Mouse (Mus musculus) erythroblast, embryonic 14.5 days (primary cell): ENCODE measurements around the gene Cfap36. TPM values are rescaled to one million over a fixed set of nuclear protein-coding genes. Genes with fewer than 3 reads are reported as not detected.

ENCODE experiments used
- H3K27me3 ChIP-seq: 2 replicates; pipeline ENCODE4 v1.6.1; 2012; ENCODE audit warnings: inconsistent platforms; ENCODE audit not compliant: control insufficient read depth
- H3K36me3 ChIP-seq: 2 replicates; pipeline ENCODE4 v1.6.1; 2012; ENCODE audit warnings: mild to moderate bottlenecking, inconsistent platforms; ENCODE audit not compliant: control insufficient read depth
- H3K4me1 ChIP-seq: 2 replicates; pipeline ENCODE4 v1.6.1; 2012; ENCODE audit warnings: inconsistent platforms; ENCODE audit not compliant: control insufficient read depth
- H3K4me3 ChIP-seq: replicated peaks from 2 replicates; pipeline ENCODE3; 2012; ENCODE audit warnings: moderate library complexity, mild to moderate bottlenecking, inconsistent platforms
- H3K9me3 ChIP-seq: 2 replicates; pipeline ENCODE4 v1.6.1; 2012; ENCODE audit warnings: low read length, inconsistent platforms, mixed read lengths; ENCODE audit not compliant: control insufficient read depth
- GATA1 ChIP-seq: IDR thresholded peaks from 2 replicates; pipeline ENCODE4 v1.6.1; 2012; ENCODE audit warnings: low read length, inconsistent platforms, mixed read lengths
- TAL1 ChIP-seq: IDR thresholded peaks from 3 replicates; pipeline ENCODE4 v1.6.1; 2012; ENCODE audit warnings: low read length, inconsistent platforms, mixed read lengths
- polyA plus RNA-seq: library from polyadenylated mRNA; stranded (reverse); fragments of >175 nt; gene quantifications from 2 replicates; pipeline ENCODE4 v1.2.3, GENCODE M21; 2012

Cfap36 gene
- polyA plus RNA-seq, 1 experiment: 3.4 TPM

DNA sequence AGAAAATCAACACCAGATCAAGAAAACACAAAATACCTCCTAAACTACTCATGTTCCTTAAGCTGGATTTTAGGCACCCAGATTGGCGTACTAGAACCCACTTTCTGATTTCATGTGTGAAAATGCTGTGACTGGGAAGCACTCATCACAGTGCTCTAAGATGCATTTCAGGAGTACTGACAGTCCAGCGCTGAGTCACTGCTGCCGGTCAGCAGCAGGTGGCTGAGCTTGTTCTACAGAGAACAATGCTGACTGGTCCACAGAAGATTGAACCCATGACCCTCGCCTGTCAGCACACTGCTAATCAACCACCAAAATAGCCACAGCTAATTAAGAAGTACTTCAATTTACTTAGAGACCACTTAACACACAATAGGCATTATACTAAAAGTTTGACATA lies 5.2 kb downstream of the Cfap36 start:
- no peaks in the 10 kb centered on the region for H3K9me3 ChIP-seq
- H3K4me1 ChIP-seq: peaks cover 19% of the 10 kb centered on the region
- H3K36me3 ChIP-seq: peaks cover 19% of the 10 kb centered on the region
- no peak for TF ChIP-seq TAL1
- no peak for TF ChIP-seq GATA1
- no peaks in the 10 kb centered on the region for H3K27me3 ChIP-seq
- no peak overlapping the region for H3K4me3 ChIP-seq

DNA sequence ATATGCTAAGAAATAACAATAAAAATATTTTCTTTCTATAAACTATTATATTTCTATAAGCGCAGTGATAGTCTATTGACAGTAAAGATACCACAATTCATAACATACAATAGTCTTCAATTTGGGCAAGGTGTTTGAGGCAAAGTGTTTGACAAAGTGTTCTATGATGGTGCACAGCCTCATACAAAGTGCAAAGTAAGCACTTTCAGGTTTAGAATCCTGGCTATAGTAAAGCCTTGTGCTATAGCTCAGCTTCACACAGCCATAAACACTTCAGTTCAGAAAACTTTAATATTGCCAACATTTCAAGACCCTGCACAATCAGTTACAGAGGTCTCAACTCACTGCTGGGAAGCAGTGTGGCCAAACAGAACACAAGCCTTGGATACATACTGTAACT lies 7.9 kb downstream of the Cfap36 start:
- Histone ChIP-seq H3K36me3 (peaks cover 19% of the 10 kb centered on the region), H3K4me3 (no peak overlapping the region), H3K9me3 (no peaks in the 10 kb centered on the region), H3K27me3 (no peaks in the 10 kb centered on the region), H3K4me1 (peaks cover 4% of the 10 kb centered on the region)
- TF ChIP-seq TAL1 (no peak), GATA1 (no peak)

DNA sequence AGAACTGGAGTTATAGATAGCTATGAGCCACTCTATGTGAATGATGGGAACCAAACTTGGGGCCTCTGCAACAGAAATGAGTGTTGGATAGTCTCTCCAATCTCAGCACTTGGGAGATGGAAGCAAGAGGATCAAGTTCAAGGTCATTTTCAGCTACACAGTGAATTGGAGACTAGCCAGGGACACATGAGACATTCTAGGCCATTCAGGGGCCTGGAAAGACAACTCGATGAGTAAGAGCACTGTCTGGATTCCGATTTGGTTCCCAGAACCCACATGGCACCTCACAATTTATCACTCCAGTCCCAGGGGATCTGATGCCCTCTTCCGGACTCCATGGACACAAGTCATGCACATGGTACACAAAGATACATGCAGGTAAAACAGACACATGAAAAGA lies 8.7 kb downstream of the Cfap36 start:
- Histone ChIP-seq H3K27me3 (no peaks in the 10 kb centered on the region), H3K4me1 (peaks cover 4% of the 10 kb centered on the region), H3K36me3 (peaks cover 20% of the 10 kb centered on the region), H3K4me3 (no peak overlapping the region), H3K9me3 (no peaks in the 10 kb centered on the region)
- TF ChIP-seq TAL1 (no peak), GATA1 (no peak)

DNA sequence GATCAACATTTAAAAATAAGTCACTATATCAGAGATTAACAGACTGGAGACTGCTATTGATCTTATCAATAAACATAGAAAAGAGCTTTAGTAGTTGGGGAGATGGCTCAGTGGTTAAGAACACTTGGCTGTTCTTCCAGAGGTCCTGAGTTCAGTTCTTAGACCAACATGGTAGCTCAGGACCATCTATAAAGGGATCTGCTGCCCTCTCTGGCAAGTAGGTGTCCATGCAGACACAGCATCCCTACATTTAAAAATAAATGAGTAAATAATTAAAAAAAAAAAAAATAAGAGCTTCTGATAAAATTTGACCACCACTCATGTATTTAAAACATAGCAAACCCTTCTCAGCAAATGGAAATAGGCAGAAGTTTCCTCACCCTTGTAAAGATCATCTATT lies 9.2 kb downstream of the Cfap36 start:
- no peaks in the 10 kb centered on the region for H3K27me3 ChIP-seq
- no peak overlapping the region for H3K4me3 ChIP-seq
- TF ChIP-seq TAL1: no peak
- TF ChIP-seq GATA1: no peak

DNA sequence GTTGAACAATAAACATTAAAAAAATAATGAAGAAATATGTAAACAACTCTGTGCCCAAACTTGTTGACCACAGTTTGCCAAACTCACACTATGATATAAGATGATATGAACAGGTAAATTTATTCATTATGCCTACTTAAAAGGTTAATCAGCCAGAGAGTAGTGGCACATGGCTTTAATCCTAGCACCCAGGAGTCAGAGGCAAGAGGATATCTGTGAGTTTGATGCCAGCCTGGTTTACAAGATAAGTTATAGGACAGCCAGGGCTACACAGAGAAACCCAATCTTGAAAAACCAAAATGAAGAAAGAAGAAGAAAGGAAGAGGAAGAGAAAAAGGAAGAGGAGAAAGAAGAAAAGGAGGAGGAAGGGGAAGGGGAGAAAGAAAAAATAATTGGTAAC lies 9.8 kb downstream of the Cfap36 start:
- TF ChIP-seq TAL1: no peak
- no peak for TF ChIP-seq GATA1
- Histone ChIP-seq H3K9me3 (no peaks in the 10 kb centered on the region), H3K27me3 (no peaks in the 10 kb centered on the region), H3K4me1 (peaks cover 4% of the 10 kb centered on the region), H3K4me3 (no peak overlapping the region), H3K36me3 (peaks cover 22% of the 10 kb centered on the region)

More for the DNA sequence above, 9.2 kb downstream of the Cfap36 start:
- Histone ChIP-seq H3K4me1 (peaks cover 4% of the 10 kb centered on the region), H3K9me3 (no peaks in the 10 kb centered on the region), H3K36me3 (peaks cover 22% of the 10 kb centered on the region)

DNA sequence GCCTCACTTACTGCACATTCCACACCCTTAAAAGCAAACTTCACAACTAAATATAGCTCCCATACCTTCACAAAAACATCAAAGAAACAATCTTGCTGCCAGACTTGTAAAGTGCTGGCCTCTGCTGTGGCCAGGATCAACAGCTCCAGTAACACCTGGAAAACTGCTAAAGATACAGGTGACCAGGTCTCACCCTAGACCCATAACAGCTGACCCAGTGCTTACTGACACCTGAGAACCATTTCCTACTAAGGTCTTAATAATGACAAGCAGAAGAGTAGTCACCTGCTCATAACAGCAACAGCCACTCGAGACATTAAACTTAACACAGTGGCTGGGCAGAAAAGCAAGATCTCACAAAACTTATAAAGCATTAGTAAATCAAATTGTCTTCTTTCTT lies 13.6 kb downstream of the Cfap36 start:
- Histone ChIP-seq H3K4me1 (peaks cover 4% of the 10 kb centered on the region), H3K27me3 (no peaks in the 10 kb centered on the region), H3K9me3 (no peaks in the 10 kb centered on the region), H3K4me3 (no peak overlapping the region), H3K36me3 (peaks cover 49% of the 10 kb centered on the region)
- no peak for TF ChIP-seq GATA1
- TF ChIP-seq TAL1: no peak

DNA sequence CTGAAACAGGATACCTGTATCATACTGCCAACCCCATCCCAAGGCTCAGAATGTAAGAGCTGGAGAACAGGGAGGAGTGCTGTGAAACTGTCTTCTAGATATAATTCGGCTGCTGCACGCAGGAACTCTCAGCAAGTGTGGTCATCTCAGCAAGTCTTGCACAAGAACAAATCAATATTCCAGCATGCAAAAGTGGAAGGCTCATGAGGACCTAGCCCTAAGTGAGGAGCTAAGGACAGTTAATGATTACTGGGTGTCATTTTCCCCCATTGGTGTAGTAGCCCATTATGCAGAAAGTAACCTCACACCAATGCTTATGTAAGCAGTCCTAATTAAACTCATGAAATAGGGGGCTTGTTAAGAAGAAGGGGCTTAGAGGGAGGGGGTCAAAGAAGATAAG lies 18.3 kb downstream of the Cfap36 start:
- H3K36me3 ChIP-seq: peaks cover 86% of the 10 kb centered on the region

DNA sequence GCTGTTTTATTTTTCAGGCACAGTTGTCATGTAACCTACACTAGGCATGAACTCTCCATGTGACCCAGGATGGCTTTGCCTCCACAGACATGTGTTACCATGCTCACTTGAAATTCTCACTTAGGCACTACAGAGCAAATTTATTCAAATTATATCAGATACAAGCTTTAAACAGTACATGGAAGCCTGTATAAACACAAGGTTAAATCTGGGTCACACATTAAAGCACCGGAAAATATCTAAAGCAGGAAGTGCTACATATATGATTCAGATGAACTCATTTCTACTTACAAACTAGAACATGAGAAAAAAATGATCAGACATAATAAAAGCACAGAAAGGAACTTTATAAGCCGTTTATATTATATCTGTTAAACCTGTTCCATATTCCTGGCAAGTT lies 22.5 kb downstream of the Cfap36 start:
- Histone ChIP-seq H3K27me3 (no peaks in the 10 kb centered on the region), H3K4me3 (no peak overlapping the region), H3K36me3 (peaks cover 93% of the 10 kb centered on the region), H3K9me3 (no peaks in the 10 kb centered on the region), H3K4me1 (no peaks in the 10 kb centered on the region)
- TF ChIP-seq GATA1: no peak
- TF ChIP-seq TAL1: no peak

More for the DNA sequence above, 18.3 kb downstream of the Cfap36 start:
- Histone ChIP-seq H3K4me3 (no peak overlapping the region), H3K9me3 (no peaks in the 10 kb centered on the region), H3K4me1 (no peaks in the 10 kb centered on the region), H3K27me3 (no peaks in the 10 kb centered on the region)
- TF ChIP-seq TAL1 (no peak), GATA1 (no peak)

DNA sequence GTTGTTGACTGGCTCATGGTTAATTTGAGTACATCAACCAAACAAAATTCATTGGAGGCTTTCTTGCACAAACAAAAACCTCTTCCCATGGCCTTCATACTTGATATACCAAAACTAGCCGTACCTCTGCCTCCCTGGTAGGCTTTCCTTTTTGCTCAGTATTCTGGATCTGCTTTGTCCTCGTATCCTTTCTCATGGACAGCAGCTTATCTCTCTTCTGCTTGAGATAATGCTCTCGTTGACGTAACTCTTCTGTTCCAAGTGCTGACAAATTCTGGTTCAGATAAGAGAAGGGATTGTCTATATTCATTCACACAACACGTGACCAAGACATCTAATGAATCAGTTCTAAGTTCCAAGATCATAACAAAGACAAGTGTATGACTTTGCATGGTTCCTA lies 24.9 kb downstream of the Cfap36 start:
- Histone ChIP-seq H3K4me1 (no peaks in the 10 kb centered on the region), H3K36me3 (peaks cover 94% of the 10 kb centered on the region), H3K27me3 (no peaks in the 10 kb centered on the region), H3K9me3 (no peaks in the 10 kb centered on the region), H3K4me3 (no peak overlapping the region)
- TF ChIP-seq GATA1 (no peak), TAL1 (no peak)

DNA sequence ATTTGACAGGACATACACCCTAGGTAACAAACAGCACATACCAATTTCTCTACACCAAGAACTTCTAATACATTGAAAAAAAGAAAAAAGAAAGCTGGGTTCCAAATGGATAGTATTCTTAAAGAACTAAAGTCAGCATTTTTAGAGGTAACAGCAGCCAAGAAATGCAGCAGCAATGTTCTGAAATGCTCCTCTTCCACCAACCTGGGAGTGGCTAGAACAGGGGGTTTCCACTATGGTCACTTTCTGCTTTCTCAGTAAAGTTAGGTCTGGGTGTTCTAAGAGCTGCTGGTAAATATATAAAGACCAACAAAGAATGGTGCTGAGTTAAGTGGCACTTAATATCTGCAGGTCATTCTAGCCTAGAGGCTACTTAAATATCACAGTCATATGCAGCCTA lies 28.2 kb downstream of the Cfap36 start:
- H3K36me3 ChIP-seq: peaks cover 98% of the 10 kb centered on the region
- H3K4me3 ChIP-seq: no peak overlapping the region
- no peaks in the 10 kb centered on the region for H3K27me3 ChIP-seq

More for the DNA sequence above, 28.2 kb downstream of the Cfap36 start:
- no peaks in the 10 kb centered on the region for H3K9me3 ChIP-seq
- peaks cover 12% of the 10 kb centered on the region for H3K4me1 ChIP-seq
- no peak for TF ChIP-seq TAL1
- no peak for TF ChIP-seq GATA1
